Mouse (Mus musculus): ENCODE results near the gene Hmga2.
"Not testable (repeated sequence)": the region's sequence is repeated elsewhere in the genome, so short reads cannot be mapped to it uniquely, and the experiment has no call there.

The Hmga2 gene

GRCm38 (mm10) chr10:120391971-120392716 lies 84.1 kb downstream of the Hmga2 start:
- no peak for DNase-seq (ENCODE audit: low spot score)

GRCm38 (mm10) chr10:120390912-120391835 lies 85.1 kb downstream of the Hmga2 start:
- no peak for DNase-seq (ENCODE audit: low spot score)

GRCm38 (mm10) chr10:120389707-120390106 lies 86.6 kb downstream of the Hmga2 start:
- no peak for DNase-seq (ENCODE audit: low spot score)

DNA sequence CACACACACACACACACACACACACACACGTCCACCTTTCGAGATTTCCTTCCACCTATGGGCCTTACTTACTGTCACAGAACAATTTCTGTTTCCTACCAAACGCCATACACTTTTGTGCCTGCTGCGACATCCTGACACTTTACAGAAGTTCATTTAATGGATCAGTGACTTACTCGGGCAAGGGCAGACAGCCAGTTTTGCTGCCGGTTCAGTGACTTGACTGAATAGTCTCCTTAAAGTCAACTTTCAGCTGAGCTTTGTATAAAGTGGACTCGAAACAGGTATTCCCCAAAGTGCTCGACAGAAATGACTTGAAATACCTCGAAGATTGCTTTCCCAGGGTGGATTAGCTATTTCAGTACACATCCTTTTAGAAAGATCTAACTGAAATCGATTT lies 87.3 kb downstream of the Hmga2 start:
- no peak for DNase-seq (ENCODE audit: low spot score)

GRCm38 (mm10) chr10:120388400-120388871 lies 87.8 kb downstream of the Hmga2 start:
- DNase-seq (ENCODE audit: low spot score) = no peak

DNA sequence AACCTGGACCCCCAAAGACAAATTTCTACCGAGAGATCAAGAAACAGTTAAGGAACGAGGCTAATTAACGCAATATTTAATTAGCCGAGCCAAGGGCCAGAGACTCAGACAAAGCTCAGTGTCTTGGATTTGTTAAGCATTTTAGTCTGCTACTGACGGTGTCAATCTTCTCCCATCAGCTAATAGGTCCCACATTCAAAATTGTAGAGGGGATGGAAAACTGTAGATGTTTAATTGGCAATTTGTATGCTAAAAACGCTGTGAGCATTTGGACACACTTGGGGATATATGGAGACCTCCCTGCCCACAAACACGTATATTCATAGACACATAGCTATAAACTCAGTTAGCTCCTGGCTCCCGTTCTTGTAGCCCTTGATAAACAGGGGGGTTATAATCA lies 89.2 kb downstream of the Hmga2 start:
- DNase-seq (ENCODE audit: low spot score) = no peak

DNA sequence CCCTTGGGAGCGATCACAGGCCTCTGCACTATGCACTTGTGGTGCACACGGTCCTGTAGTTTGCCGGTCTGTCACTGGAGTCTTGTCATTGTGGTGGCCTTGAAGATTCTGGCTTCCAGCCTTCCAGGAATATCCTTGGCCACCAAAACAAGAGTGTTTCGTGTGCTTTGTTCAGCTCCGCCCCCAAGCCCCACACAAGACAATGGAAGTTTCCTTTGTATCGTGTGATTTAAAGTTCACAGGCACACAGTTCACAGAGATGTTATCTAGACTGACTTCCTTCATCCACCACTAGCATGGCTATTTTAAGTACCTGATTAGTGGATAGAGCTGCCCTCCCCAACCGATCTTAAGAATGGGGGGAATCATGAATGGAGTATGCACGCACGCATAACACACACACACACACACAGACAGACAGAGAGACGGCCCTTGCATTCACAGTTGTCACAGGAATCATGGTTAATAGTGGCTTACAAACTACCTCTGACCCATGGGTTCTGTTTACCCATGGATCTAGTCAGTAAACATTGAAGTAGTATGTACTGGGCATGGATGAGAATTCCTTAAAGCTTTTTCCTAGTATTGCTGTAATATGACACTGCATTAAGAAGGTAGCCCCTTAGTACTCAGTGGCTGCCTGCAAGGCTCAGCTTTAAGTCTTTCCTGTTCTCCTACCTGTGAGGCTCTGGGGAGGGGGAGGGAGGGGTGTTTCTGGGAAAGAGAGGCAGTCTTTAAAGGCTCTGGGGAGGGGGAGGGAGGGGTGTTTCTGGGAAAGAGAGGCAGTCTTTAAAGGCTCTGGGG lies 91.3 kb downstream of the Hmga2 start:
- no peak for DNase-seq (ENCODE audit: low spot score)

GRCm38 (mm10) chr10:120384040-120384439 lies 92.2 kb downstream of the Hmga2 start:
- no peak for DNase-seq (ENCODE audit: low spot score)

DNA sequence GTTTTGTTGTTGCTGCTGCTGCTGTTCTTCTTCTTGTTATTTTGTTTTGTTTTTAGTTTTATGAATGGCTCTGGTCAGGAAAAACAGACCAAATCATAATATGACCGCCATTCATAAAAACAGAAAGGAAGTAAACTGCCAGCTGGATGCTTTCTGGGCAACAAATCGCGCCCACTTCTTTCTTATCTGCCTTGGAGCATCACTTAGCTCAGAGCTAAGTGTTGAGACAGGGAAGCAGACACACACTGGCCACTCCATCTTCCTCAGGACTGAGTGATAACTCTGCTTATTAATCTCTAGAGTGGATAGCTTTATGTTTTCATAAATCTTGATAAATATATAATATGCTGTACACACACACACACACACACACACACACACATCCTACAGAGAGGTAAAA lies 98.5 kb downstream of the Hmga2 start:
- DNase-seq (ENCODE audit: low spot score) = no peak

- DNase-seq (ENCODE audit: low spot score) = peak; percentile 76
Measured at GRCm38 (mm10) chr10:120377327-120377752, 98.9 kb downstream of the Hmga2 start.

GRCm38 (mm10) chr10:120375438-120375837 lies 100.8 kb downstream of the Hmga2 start:
- no peak for DNase-seq (ENCODE audit: low spot score)

GRCm38 (mm10) chr10:120371215-120371614 lies 105.1 kb downstream of the Hmga2 start:
- no peak for DNase-seq (ENCODE audit: low spot score)

- no peak for DNase-seq (ENCODE audit: low spot score)
Measured at GRCm38 (mm10) chr10:120369187-120369805, 107.0 kb downstream of the Hmga2 start.

- not testable (repeated sequence) for DNase-seq (ENCODE audit: low spot score)
Measured at GRCm38 (mm10) chr10:120366173-120366592, 110.1 kb downstream of the Hmga2 start.

GRCm38 (mm10) chr10:120365380-120366172 lies 110.7 kb downstream of the Hmga2 start:
- no peak for DNase-seq (ENCODE audit: low spot score)

GRCm38 (mm10) chr10:120363983-120364582 lies 112.2 kb downstream of the Hmga2 start:
- DNase-seq (ENCODE audit: low spot score) = no peak

GRCm38 (mm10) chr10:120363298-120363982 lies 112.8 kb downstream of the Hmga2 start:
- not testable (repeated sequence) for DNase-seq (ENCODE audit: low spot score)

GRCm38 (mm10) chr10:120354523-120355030 lies 121.7 kb downstream of the Hmga2 start:
- no peak for DNase-seq (ENCODE audit: low spot score)

GRCm38 (mm10) chr10:120345325-120345724 lies 130.9 kb downstream of the Hmga2 start:
- DNase-seq (ENCODE audit: low spot score) = no peak

All from ovary, postnatal 36 days (tissue).